Mouse (Mus musculus) heart, adult 2 months (tissue): ENCODE data around the gene Htatsf1. TPM values are rescaled to one million over a fixed set of nuclear protein-coding genes. Genes with fewer than 3 reads are reported as not detected.

Source experiments
- DNase-seq, 2 experiments: peaks; one replicate each; pipeline ENCODE4 v3.0.0; 2021
- H3K27ac ChIP-seq: fragments of 200-600 bp; 2 replicates; pipeline ENCODE4 v1.8.1; 2022
- H3K27me3 ChIP-seq: fragments of 200-500 bp; 2 replicates; pipeline ENCODE4 v1.6.1; 2012; ENCODE audit warnings: mild to moderate bottlenecking, low read length, inconsistent platforms, mixed read lengths; ENCODE audit not compliant: control insufficient read depth, insufficient read depth
- H3K36me3 ChIP-seq: fragments of 200-500 bp; 2 replicates; pipeline ENCODE4 v1.6.1; 2012; ENCODE audit warnings: low read length, inconsistent platforms; ENCODE audit not compliant: control insufficient read depth, insufficient read depth
- H3K4me1 ChIP-seq: fragments of 200-500 bp; 2 replicates; pipeline ENCODE4 v1.6.1; 2011; ENCODE audit warnings: low read length; ENCODE audit not compliant: control insufficient read depth, insufficient read depth
- H3K4me3 ChIP-seq: fragments of 200-600 bp; 2 replicates; pipeline ENCODE4 v1.8.1; 2022
- H3K79me2 ChIP-seq: fragments of 200-500 bp; replicated peaks from 2 replicates; pipeline ENCODE4 v1.6.1; 2012; ENCODE audit warnings: mild to moderate bottlenecking, inconsistent platforms, low read length, moderate library complexity, mixed read lengths; ENCODE audit not compliant: control insufficient read depth, insufficient read depth
- H3K9ac ChIP-seq: fragments of 200-500 bp; 2 replicates; pipeline ENCODE4 v1.6.1; 2012; ENCODE audit warnings: low read depth, mild to moderate bottlenecking, control low read depth, inconsistent platforms, low read length, mixed read lengths
- CTCF ChIP-seq: fragments of 200-600 bp; IDR thresholded peaks from 2 replicates; pipeline ENCODE4 v1.8.1; 2022; ENCODE audit warnings: antibody characterized with exemption, mild to moderate bottlenecking, moderate library complexity
- EP300 ChIP-seq: fragments of 200-500 bp; IDR thresholded peaks from 2 replicates; pipeline ENCODE4 v1.6.1; 2011; ENCODE audit warnings: low read depth, low read length, control low read depth; ENCODE audit not compliant: insufficient read depth
- POLR2A ChIP-seq: fragments of 200-500 bp; IDR thresholded peaks from 2 replicates; pipeline ENCODE4 v1.6.1; 2011; ENCODE audit warnings: mild to moderate bottlenecking, low read depth, low read length, control low read depth; ENCODE audit not compliant: insufficient read depth
- WGBS: fragments of 180-500 bp; shearing (Covaris S2); methylation state at CpG from one replicate; pipeline ENCODE4 v1.1.7; 2018; 5-methylcytosine and 5-hydroxymethylcytosine counted together
- intact Hi-C: fragments of 180-260 bp; cut with DNase I; formaldehyde crosslinking; loops from one replicate; pipeline ENCODE4 v1.15.1; 2025
- polyA plus RNA-seq: library from polyadenylated mRNA; depleted of rRNA; stranded (reverse); fragments of >200 nt; gene quantifications from 2 replicates; pipeline ENCODE4 v1.2.3, GENCODE M21; 2012; rRNA removed
- total RNA-seq, 2 experiments: library from RNA; stranded (reverse); gene quantifications; 2 replicates each; pipeline ENCODE4 v1.2.3; 2021

Gene Htatsf1
- total and polyA plus RNA-seq, 3 experiments, result 19.2 to 57.2 (median 51.1) TPM

GRCm38 (mm10) chrX:57081496-57081895, 28.1 kb downstream of the Htatsf1 start:
- no peak overlapping the region for H3K27ac ChIP-seq
- TF ChIP-seq EP300, result no peak
- no peak for TF ChIP-seq POLR2A
- TF ChIP-seq CTCF, result no peak
- no peaks in the 10 kb centered on the region for H3K79me2 ChIP-seq
- intact Hi-C loops, result no loop called here
- peak in 1 of 2 experiments; percentile 2 for DNase-seq
- H3K36me3 ChIP-seq, result no peaks in the 10 kb centered on the region
- 49% methylated on average over 5 of the region's 5 CpGs for WGBS
- no peak overlapping the region for H3K4me3 ChIP-seq
- H3K4me1 ChIP-seq, result no peaks in the 10 kb centered on the region
- H3K9ac ChIP-seq, result no peak overlapping the region
- no peaks in the 10 kb centered on the region for H3K27me3 ChIP-seq

GRCm38 (mm10) chrX:57087806-57088205, 34.4 kb downstream of the Htatsf1 start, which contains the start of gene Vgll1:
TSS of gene Vgll1 (plus strand) at chrX:57088106.
- Histone ChIP-seq H3K9ac (no peak within 1 kb of the TSS), H3K4me3 (no peak within 1 kb of the TSS), H3K36me3 (no peaks in the 10 kb centered on the region), H3K27ac (no peak within 1 kb of the TSS), H3K27me3 (no peaks in the 10 kb centered on the region), H3K79me2 (no peaks in the 10 kb centered on the region), H3K4me1 (no peaks in the 10 kb centered on the region)
- no peak for DNase-seq
- 74% methylated on average over 4 of the region's 4 CpGs for WGBS
- intact Hi-C loops, result no loop called here
- TF ChIP-seq CTCF (no peak), EP300 (no peak), POLR2A (no peak)

GRCm38 (mm10) chrX:57103415-57103814, 50.0 kb downstream of the Htatsf1 start:
- no peak overlapping the region for H3K4me3 ChIP-seq
- H3K4me1 ChIP-seq, result no peaks in the 10 kb centered on the region
- H3K27ac ChIP-seq, result no peak overlapping the region
- no peaks in the 10 kb centered on the region for H3K79me2 ChIP-seq
- no peaks in the 10 kb centered on the region for H3K27me3 ChIP-seq
- H3K9ac ChIP-seq, result no peak overlapping the region
- intact Hi-C loops, result no loop called here
- DNase-seq, result no peak
- WGBS, result 81% methylated on average over 1 of the region's 1 CpGs
- TF ChIP-seq EP300 (no peak), CTCF (no peak), POLR2A (no peak)
- H3K36me3 ChIP-seq, result no peaks in the 10 kb centered on the region

GRCm38 (mm10) chrX:57106956-57107355, 53.6 kb downstream of the Htatsf1 start:
- Histone ChIP-seq H3K27me3 (no peaks in the 10 kb centered on the region), H3K9ac (no peak overlapping the region), H3K4me1 (no peaks in the 10 kb centered on the region), H3K79me2 (no peaks in the 10 kb centered on the region), H3K36me3 (no peaks in the 10 kb centered on the region), H3K4me3 (no peak overlapping the region), H3K27ac (no peak overlapping the region)
- no peak for TF ChIP-seq CTCF
- no peak for TF ChIP-seq EP300
- no peak for TF ChIP-seq POLR2A
- intact Hi-C loops, result no loop called here
- DNase-seq, result no peak
- WGBS, result 73% methylated on average over 3 of the region's 3 CpGs

Other genes starting within 250 kb of the Htatsf1 start
- under 1 TPM; 0.31 to 0.43 TPM for gene Map7d3, start 231.3 kb upstream of the Htatsf1 start, total RNA-seq
- gene Map7d3, start 231.3 kb upstream of the Htatsf1 start, polyA plus RNA-seq, result 0.04 and 0.12 TPM in 2 replicates
- not detected for gene Adgrg4, start 183.4 kb upstream of the Htatsf1 start, total RNA-seq
- gene Adgrg4, start 183.4 kb upstream of the Htatsf1 start, polyA plus RNA-seq, result not detected in 2 replicates
- gene Brs3, start 10.5 kb upstream of the Htatsf1 start, total RNA-seq, result not detected
- not detected in 2 replicates for gene Brs3, start 10.5 kb upstream of the Htatsf1 start, polyA plus RNA-seq
- gene Vgll1, start 34.5 kb downstream of the Htatsf1 start, total RNA-seq, result not detected
- not detected in 2 replicates for gene Vgll1, start 34.5 kb downstream of the Htatsf1 start, polyA plus RNA-seq
- gene Cd40lg, start 158.6 kb downstream of the Htatsf1 start, total RNA-seq, result not detected
- gene Cd40lg, start 158.6 kb downstream of the Htatsf1 start, polyA plus RNA-seq, result 0.12 TPM in 1 of 2 replicates, not detected in the other